Mouse (Mus musculus) MEL (cell line): ENCODE measurements around the gene Fam124b.

ENCODE experiments used
- CTCF ChIP-seq, 3 experiments: IDR thresholded peaks in 2 of 3; conservative IDR thresholded peaks in 1 of 3; 2 replicates each; pipeline ENCODE4 v1.5.1; 2011 to 2012; ENCODE audit warnings: low read length in 3 of 3, low read depth in 2 of 3, mild to moderate bottlenecking in 2 of 3, improper control_type of control experiment in 1 of 3, inconsistent platforms in 1 of 3, mixed read lengths in 1 of 3, moderate library complexity in 1 of 3; ENCODE audit not compliant: control insufficient read depth in 1 of 3, insufficient read depth in 1 of 3, poor library complexity in 1 of 3, severe bottlenecking in 1 of 3
- ETS1 ChIP-seq: IDR thresholded peaks from 2 replicates; pipeline ENCODE4 v1.6.1; 2012; ENCODE audit warnings: low read depth, mild to moderate bottlenecking, inconsistent platforms, low read length, improper control_type of control experiment, moderate library complexity
- HCFC1 ChIP-seq: IDR thresholded peaks from 2 replicates; pipeline ENCODE4 v1.6.1; 2012; ENCODE audit warnings: low read depth, mild to moderate bottlenecking, inconsistent platforms, low read length, improper control_type of control experiment, moderate library complexity
- MXI1 ChIP-seq: IDR thresholded peaks from 2 replicates; pipeline ENCODE4 v1.6.1; 2011; ENCODE audit warnings: mild to moderate bottlenecking, low read depth, low read length, improper control_type of control experiment
- POLR2A ChIP-seq, 2 experiments: IDR thresholded peaks; 2 replicates each; pipeline ENCODE4 v1.6.1; 2011 to 2012; ENCODE audit warnings: low read length in 2 of 2, mild to moderate bottlenecking in 2 of 2, control low read depth in 1 of 2, improper control_type of control experiment in 1 of 2, low read depth in 1 of 2, moderate library complexity in 1 of 2; ENCODE audit not compliant: control insufficient read depth in 1 of 2, insufficient read depth in 1 of 2, poor library complexity in 1 of 2
- POLR2AphosphoS2 ChIP-seq: IDR thresholded peaks from 2 replicates; pipeline ENCODE4 v1.6.1; 2011; ENCODE audit warnings: low read length, improper control_type of control experiment

GRCm38 (mm10) chr1:80260443-80260842 lies 42.2 kb upstream of the Fam124b start:
- TF ChIP-seq CTCF (IDR thresholded peaks at IDR 0.05 in 2 of 3, conservative IDR thresholded peaks at IDR 0.05 in 1 of 3; ENCODE audit: control insufficient read depth in 1 of 3, insufficient read depth in 1 of 3, low read depth in 2 of 3, low read length in 3 of 3, poor library complexity in 1 of 3, severe bottlenecking in 1 of 3): no peak
- TF ChIP-seq HCFC1: no peak
- no peak for TF ChIP-seq POLR2A (IDR thresholded peaks at IDR 0.05; ENCODE audit: control insufficient read depth in 1 of 2, insufficient read depth in 1 of 2, low read depth in 1 of 2, low read length in 2 of 2, poor library complexity in 1 of 2)
- TF ChIP-seq ETS1: no peak
- no peak for TF ChIP-seq MXI1
- TF ChIP-seq POLR2AphosphoS2: no peak
